Mouse (Mus musculus) CH12F3 (cell line): ENCODE measurements around the gene Pigg.

ENCODE experiments used
- in situ Hi-C: fragments of 300-500 bp; cut with MboI; formaldehyde crosslinking; loops from 2 replicates; pipeline ENCODE4 v1.14.3; 2020; ENCODE audit warnings: low sequenced_read_pairs

Gene Pigg

GRCm38 (mm10) chr5:108354056-108354455 is 41.6 kb downstream of the Pigg start:
- in situ Hi-C loops, result no loop called here

GRCm38 (mm10) chr5:108357862-108358261 is 45.5 kb downstream of the Pigg start:
- in situ Hi-C loops, result no loop called here

DNA sequence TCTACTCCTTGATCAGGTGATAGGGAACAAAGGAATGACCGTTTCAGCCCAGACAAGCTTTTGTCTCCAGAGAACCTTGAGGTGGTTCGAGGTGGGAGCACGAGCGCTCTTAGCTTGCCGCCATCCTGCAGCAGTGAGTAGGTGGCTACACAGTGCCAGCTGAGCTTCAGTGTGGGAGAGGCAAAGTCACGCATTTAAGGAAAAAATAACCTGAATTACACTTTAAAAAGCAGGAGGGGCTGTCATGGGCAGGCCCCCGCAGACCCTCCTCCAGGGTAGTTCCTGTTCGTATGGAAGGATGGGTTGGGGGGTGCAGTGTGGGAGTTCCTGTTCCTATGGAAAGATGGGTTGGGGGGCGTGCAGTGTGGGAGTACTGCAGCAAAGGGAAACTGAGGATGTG is 47.1 kb downstream of the Pigg start:
- in situ Hi-C loops, result no loop called here

DNA sequence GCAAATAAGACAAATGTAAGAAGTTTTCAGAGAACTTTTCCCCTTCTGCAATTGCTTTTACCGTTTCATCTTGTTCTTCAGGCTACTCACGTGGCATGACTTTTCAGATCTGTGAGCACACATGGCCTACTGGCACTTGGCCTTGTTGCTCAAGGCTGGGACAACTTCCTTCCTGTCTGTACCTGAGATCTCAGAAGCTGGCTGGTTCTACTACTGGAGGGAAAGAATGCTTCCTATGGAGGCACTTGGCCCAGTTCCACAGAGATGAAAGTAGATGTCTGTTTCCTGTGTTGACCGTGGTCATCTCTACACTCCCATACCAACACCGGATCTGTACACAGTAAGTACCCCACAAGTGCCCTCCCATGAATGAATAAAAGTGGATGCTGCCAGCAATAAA is 47.8 kb downstream of the Pigg start:
- in situ Hi-C loops, result no loop called here

DNA sequence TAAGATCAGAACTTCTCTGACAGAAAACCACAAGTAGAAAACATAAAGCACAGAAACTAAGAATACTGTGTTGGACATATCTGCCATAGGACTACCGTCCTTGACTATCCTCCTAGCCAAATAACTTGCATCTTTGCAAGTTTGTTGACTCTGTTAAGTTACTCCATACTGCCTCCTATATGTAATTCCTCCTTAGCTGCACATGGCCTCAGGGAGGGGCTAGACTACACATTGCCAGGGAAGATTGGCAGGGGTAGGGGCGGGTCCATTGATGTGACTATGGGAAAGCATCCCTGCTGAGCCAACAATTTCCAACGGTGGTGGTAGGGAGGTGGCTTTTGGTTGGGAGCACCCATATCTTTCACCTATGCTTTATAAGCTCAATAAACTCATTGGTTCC is 49.9 kb downstream of the Pigg start:
- in situ Hi-C loops, result no loop called here

DNA sequence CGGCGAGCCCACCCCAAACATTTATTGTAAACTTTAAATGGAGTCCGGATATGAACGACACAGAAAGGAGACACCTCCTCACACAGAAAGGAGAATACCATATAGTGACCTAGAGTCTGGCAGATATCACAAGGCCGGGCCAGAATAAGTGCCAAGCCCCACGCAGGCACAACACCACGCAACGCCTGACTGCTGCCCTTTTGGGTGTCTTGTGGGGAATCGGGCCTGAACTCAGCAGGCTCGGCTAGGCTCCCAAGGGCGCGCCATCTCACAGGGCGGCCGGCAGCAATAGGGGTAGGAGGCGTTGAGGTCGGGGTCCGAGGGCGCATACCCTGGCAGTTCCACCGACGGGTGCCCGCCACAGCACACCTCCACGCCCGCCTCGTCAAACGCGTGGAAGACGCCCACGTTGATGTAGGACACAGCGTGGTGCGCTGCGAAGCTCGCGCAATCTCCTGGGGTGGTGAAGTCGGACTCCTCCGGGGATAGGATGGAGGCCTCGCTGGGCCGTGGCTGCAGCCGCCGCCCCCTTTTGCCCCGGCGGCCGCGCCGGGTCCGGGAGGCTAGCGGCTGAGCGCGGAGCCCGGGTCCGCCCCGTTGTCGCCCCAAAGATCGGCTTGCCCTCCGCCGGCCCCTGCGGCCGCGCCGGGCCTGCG is 54.0 kb downstream of the Pigg start:
- in situ Hi-C loops, result no loop called here

DNA sequence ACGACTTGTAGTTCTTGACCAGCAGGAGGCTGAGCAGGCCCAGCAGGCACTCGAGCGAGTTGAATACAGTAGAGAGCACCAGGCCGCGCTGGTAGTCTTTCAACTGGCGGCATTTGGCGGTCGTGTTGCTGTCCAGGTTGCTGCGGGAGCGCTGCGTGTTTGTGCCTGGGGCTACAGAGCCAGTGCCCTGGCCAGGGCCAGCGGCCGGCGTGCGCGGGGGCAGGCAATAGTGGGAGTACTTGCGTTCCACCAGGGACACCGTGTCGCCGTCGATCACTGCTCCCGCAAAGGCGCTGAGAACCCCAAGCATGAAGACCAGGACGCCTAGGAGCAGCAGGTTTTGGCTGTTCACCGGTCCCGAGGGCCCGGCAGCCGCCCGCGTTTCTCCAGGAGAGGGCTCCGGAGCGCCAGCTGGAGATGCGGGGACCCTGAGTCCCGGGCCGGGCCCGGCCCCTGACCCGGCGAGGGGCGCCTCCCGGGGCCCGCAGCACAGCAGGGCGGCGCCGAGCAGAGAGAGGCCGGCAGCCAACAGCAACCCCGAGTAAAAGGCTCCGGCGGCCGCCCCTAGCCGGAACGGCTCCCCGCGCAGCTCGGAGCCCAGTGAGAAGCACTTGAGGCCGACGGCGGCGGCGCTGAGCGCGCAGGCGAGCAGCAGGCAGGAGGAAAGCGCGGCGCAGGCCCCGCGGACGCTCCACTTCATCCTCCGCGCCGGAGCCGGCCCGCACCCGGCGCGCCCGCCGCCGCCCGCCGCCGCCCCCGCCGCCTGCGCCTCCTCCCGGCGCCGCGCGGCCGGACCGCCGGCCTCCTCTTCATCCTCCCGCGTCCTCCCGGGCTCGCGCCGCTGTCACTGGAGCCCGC is 54.8 kb downstream of the Pigg start:
- in situ Hi-C loops, result no loop called here

- in situ Hi-C loops, result no loop called here
Measured at GRCm38 (mm10) chr5:108367871-108368332, 55.5 kb downstream of the Pigg start, which contains the start of gene Gm42517. TSS of gene Gm42517 (minus strand) at chr5:108367922.

DNA sequence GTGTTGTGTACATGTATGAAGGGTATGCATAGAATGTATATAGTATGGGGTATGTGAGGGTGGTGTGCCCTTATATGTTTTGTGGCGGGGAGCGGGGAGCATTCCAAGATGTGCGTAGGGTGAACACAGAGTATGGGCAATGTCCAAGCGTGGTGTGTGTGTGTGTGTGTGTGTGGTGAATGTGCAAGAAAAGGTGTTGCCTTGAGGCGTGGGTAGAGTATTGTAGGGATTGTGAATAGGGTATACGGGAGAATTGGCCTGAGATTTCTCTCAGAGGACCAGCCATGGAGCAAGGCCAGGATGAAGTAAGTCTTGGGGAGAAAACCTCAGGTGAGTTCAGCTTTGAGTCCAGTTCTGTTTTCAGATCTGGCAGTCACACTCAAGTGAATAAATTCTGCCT is 56.0 kb downstream of the Pigg start:
- in situ Hi-C loops, result no loop called here

GRCm38 (mm10) chr5:108368851-108369621 is 56.6 kb downstream of the Pigg start:
- in situ Hi-C loops, result no loop called here

DNA sequence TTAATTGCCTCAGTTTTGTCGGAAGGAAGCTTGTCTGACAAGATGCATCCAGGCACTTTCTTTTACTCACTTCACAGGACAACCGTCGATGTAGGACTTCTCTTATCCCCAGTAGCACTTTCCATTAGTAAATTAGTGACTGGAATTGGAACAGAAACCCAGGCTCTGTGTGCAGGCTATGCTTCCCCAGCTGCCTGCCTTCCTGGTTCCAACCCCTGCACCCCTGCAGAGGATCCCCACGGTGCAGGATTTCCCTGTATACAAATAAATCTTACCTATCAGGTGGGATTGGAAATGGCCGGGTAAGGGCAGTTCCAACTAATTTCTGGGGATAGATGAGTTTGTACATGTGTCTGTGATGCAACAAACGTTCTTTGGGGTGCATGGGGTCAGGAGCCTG is 57.6 kb downstream of the Pigg start:
- in situ Hi-C loops, result no loop called here

- in situ Hi-C loops, result no loop called here
Measured at GRCm38 (mm10) chr5:108374079-108374478, 61.7 kb downstream of the Pigg start.

- in situ Hi-C loops, result no loop called here
Measured at GRCm38 (mm10) chr5:108376059-108376458, 63.6 kb downstream of the Pigg start.

- in situ Hi-C loops, result no loop called here
Measured at GRCm38 (mm10) chr5:108378346-108378745, 65.9 kb downstream of the Pigg start.

DNA sequence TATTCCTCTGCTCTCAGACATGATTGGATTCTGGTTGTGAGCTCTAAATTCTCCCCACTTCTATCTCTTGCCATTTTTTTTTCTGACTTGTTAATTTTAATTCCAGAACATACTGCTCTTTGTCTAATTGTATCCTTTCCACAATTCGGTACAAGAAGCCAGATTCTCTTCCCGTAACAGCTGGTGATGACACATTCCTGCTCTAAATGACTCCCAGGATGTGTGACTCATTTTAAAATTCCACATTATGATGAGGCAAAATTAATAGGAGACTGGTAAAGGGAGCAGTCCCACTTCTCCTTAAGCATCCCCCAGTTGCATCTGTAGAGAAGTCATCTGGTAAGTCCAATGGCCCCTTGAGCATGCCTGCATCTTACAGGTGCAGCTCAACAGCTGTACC is 73.2 kb downstream of the Pigg start:
- in situ Hi-C loops, result no loop called here

DNA sequence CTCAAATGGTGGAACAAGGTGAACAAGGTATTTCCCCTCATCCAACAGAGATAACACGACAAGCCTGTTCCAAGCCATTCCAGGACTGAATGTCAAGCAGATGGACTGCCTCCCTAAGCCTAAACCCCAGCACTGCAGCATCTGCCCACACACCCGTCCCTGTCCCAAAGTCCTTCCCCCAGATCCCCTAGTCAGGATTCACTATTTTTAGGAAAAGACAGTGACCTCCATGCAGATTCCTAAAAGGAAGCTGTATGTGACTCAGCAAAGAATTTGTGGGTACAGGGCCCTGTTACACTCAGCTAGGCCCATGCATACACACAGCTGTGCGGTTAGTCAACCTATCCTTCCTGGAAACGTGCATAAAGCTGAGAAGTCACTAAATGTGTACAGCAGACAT is 74.0 kb downstream of the Pigg start:
- in situ Hi-C loops, result no loop called here

DNA sequence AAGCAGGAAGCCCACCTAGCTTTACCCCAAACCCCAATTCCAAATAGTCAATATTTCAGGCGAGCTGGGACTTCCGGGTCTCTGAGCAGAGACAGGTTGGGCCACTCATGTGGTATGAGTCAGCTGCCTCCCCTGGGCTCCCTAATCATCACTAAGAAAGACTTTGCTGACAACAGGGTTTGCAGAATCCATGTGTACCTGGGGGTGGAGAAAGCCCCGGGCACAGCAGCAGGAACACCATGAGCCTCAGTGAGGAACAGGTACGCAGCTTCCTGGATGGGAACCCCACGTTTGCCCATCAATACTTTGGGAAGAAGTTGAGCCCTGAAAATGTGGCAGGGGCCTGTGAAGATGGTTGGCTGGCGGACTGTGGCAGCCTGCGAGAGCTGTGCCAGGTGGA is 75.8 kb downstream of the Pigg start, which contains the start of gene Pde6b:
Gene Pde6b, plus strand, starts transcription at position 191 of the 400 bp plus-strand sequence.
- in situ Hi-C loops, result no loop called here

- in situ Hi-C loops, result no loop called here
Measured at GRCm38 (mm10) chr5:108389744-108390143, 77.3 kb downstream of the Pigg start.
